Mouse (Mus musculus) olfactory bulb, adult 2 months (tissue): Measurements from ENCODE around the gene Anpep. TPM values are rescaled to one million over a fixed set of nuclear protein-coding genes. Genes with fewer than 3 reads are reported as not detected.
A peak's percentile ranks its signal among the peaks of the same experiment; 100 is the strongest.
"Not testable (repeated sequence)": the region's sequence is repeated elsewhere in the genome, so short reads cannot be mapped to it uniquely, and the experiment has no call there.

Experiments used
- H3K27ac ChIP-seq: fragments of 200-500 bp; 2 replicates; pipeline ENCODE4 v1.5.1; 2012; ENCODE audit warnings: low read depth, low read length; ENCODE audit not compliant: insufficient read depth
- H3K4me1 ChIP-seq: fragments of 200-500 bp; 2 replicates; pipeline ENCODE4 v1.6.1; 2012; ENCODE audit warnings: low read length; ENCODE audit not compliant: control insufficient read depth, insufficient read depth
- H3K4me3 ChIP-seq: fragments of 200-500 bp; 2 replicates; pipeline ENCODE4 v1.5.1; 2012; ENCODE audit warnings: mild to moderate bottlenecking, low read depth, low read length, moderate library complexity; ENCODE audit not compliant: insufficient read depth
- CTCF ChIP-seq: fragments of 200-500 bp; IDR thresholded peaks from 2 replicates; pipeline ENCODE4 v1.5.1; 2012; ENCODE audit warnings: low read depth, mild to moderate bottlenecking, low read length, moderate library complexity; ENCODE audit not compliant: insufficient read depth
- POLR2A ChIP-seq: fragments of 200-500 bp; IDR thresholded peaks from 2 replicates; pipeline ENCODE4 v1.6.1; 2012; ENCODE audit warnings: mild to moderate bottlenecking, low read depth, low read length, moderate library complexity; ENCODE audit not compliant: insufficient read depth
- WGBS: fragments of 180-500 bp; shearing (Covaris S2); methylation state at CpG from one replicate; pipeline ENCODE4 v1.1.7; 2018; 5-methylcytosine and 5-hydroxymethylcytosine counted together
- polyA plus RNA-seq: library from polyadenylated mRNA; stranded (reverse); fragments of >200 nt; gene quantifications from 2 replicates; pipeline ENCODE4 v1.2.4, GENCODE M21; 2012; ENCODE audit warnings: low replicate concordance; ENCODE audit not compliant: missing spikeins, insufficient read depth, insufficient read length

Anpep gene
- polyA plus RNA-seq, 1 experiment: not detected

GRCm38 (mm10) chr7:79801391-79801790, 59.5 kb downstream of the Anpep start:
- WGBS: 87% methylated on average over 11 of the region's 11 CpGs
- no peak for TF ChIP-seq CTCF
- TF ChIP-seq POLR2A: no peak
- Histone ChIP-seq H3K4me1 (no peaks in the 10 kb centered on the region), H3K4me3 (no peak overlapping the region), H3K27ac (no peak overlapping the region)

- 82% methylated on average over 4 of the region's 4 CpGs for WGBS
- H3K4me1 ChIP-seq: no peaks in the 10 kb centered on the region
- TF ChIP-seq POLR2A (no peak), CTCF (no peak)
These were observed 60.5 kb downstream of the Anpep start for GRCm38 (mm10) chr7:79800336-79800735.

GRCm38 (mm10) chr7:79799506-79799905, 61.4 kb downstream of the Anpep start:
- H3K4me3 ChIP-seq: no peak overlapping the region
- TF ChIP-seq CTCF (no peak), POLR2A (no peak)
- 77% methylated on average over 6 of the region's 6 CpGs for WGBS
- H3K4me1 ChIP-seq: no peaks in the 10 kb centered on the region
- no peak overlapping the region for H3K27ac ChIP-seq

More at GRCm38 (mm10) chr7:79800336-79800735, 60.5 kb downstream of the Anpep start:
- no peak overlapping the region for H3K27ac ChIP-seq
- no peak overlapping the region for H3K4me3 ChIP-seq

GRCm38 (mm10) chr7:79799048-79799447, 61.8 kb downstream of the Anpep start:
- H3K4me3 ChIP-seq: no peak overlapping the region
- WGBS: 6% methylated on average over 8 of the region's 8 CpGs
- H3K27ac ChIP-seq: no peak overlapping the region
- TF ChIP-seq CTCF (no peak), POLR2A (no peak)
- no peaks in the 10 kb centered on the region for H3K4me1 ChIP-seq

- TF ChIP-seq POLR2A (no peak), CTCF (no peak)
- Histone ChIP-seq H3K27ac (no peak overlapping the region), H3K4me1 (no peaks in the 10 kb centered on the region), H3K4me3 (no peak overlapping the region)
- 28% methylated on average over 5 of the region's 5 CpGs for WGBS
These were observed 62.3 kb downstream of the Anpep start for GRCm38 (mm10) chr7:79798606-79799005.

- no peak within 1 kb of the TSS for H3K27ac ChIP-seq
- H3K4me3 ChIP-seq: peak within 1 kb of the TSS; percentile 43
- WGBS: 90% methylated on average over 6 of the region's 6 CpGs
- peaks cover 13% of the 10 kb centered on the region for H3K4me1 ChIP-seq
- TF ChIP-seq POLR2A: no peak
- TF ChIP-seq CTCF: no peak
These were observed 67.2 kb downstream of the Anpep start, which contains the start of gene Mesp1 for GRCm38 (mm10) chr7:79793688-79794087. TSS of gene Mesp1 (minus strand) at chr7:79793788.

GRCm38 (mm10) chr7:79792635-79793421, 68.0 kb downstream of the Anpep start:
- peak overlapping the region; percentile 43 for H3K4me3 ChIP-seq
- WGBS: 2% methylated on average over 80 of the region's 80 CpGs
- H3K4me1 ChIP-seq: peaks cover 13% of the 10 kb centered on the region
- TF ChIP-seq CTCF: peak; percentile 61
- no peak for TF ChIP-seq POLR2A
- H3K27ac ChIP-seq: no peak overlapping the region

GRCm38 (mm10) chr7:79789812-79790211, 71.0 kb downstream of the Anpep start:
- H3K27ac ChIP-seq, H3K4me3 ChIP-seq: not testable (repeated sequence)
- WGBS: 79% methylated on average over 2 of the region's 2 CpGs
- H3K4me1 ChIP-seq: peaks cover 13% of the 10 kb centered on the region

- Histone ChIP-seq H3K27ac (no peak overlapping the region), H3K4me1 (no peaks in the 10 kb centered on the region), H3K4me3 (no peak overlapping the region)
- TF ChIP-seq CTCF: peak; percentile 45; the same call in 1 of the 2 replicates
- no peak for TF ChIP-seq POLR2A
- 17% methylated on average over 6 of the region's 6 CpGs for WGBS
These were observed 74.6 kb downstream of the Anpep start for GRCm38 (mm10) chr7:79786295-79786694.
